Comparison of ENCODE assay signal across 20 mouse cellular contexts in genomic region chr19:18747379-18747778, GRCm38 (mm10). TPM values are rescaled to one million over a fixed set of nuclear protein-coding genes. Genes with fewer than 3 reads are reported as not detected.
DNase-seq lines count a peak whose midpoint lies in the region; ATAC-seq lines count a peak whose summit lies in the region.
"Had no signal": no experiment of that assay in that cellular context is flagged by ENCODE, and none has a peak within 500 bp of the region (broad histone marks: within the 10 kb centered on the region; RNA-seq: fewer than 3 reads in every experiment).

No protein-coding gene starts in this region.

- ATAC-seq in CD4-positive, CD25-positive, alpha-beta regulatory T cell, adult 4 months, result peak; percentile 40
- ATAC-seq: forebrain, embryonic 16.5 days; hindbrain, embryonic 16.5 days; intestine, embryonic 15.5 days had no signal

- intact Hi-C loops in left cerebral cortex, postnatal 36 days (cut with DNase I), result no loop called here

- DNase-seq in 3T3-L1 (ENCODE audit: low read depth, low spot score), result peak; percentile 69
- DNase-seq in induced T-regulatory cell, adult 2 months (ENCODE audit: low read depth), result peak; percentile 75
- DNase-seq in B cell, adult 2 months, result no peak
- no peak for DNase-seq in spleen, adult 12 weeks (ENCODE audit: low spot score)
- DNase-seq in left cerebral cortex, postnatal 36 days (ENCODE audit: low spot score in 2 of 2), result no peak
- DNase-seq in spleen, adult 18-20 months, result no peak
- DNase-seq: adrenal gland, postnatal 14 days; cerebellum, adult 2 months; cerebellum, postnatal 10 days; gastrocnemius, postnatal 10 days; heart, adult 18-20 months; heart, postnatal 10 days; heart, postnatal 4 days had no signal

RNA-seq across cellular contexts. Expression of gene Trpm6, which starts 2.4 kb away (rescaled TPM):
- polyA plus RNA-seq in CD4-positive, CD25-positive, alpha-beta regulatory T cell, adult 4 months (2017; shearing (Covaris generic)), result under 1 TPM; 0.13 to 0.38 TPM
- total RNA-seq in left cerebral cortex, postnatal 36 days (2021), result under 1 TPM; 0.39 to 0.59 TPM
- total RNA-seq: adrenal gland, adult 18-20 months; common myeloid progenitor, adult 5-6 weeks; MEL had no signal

RNA-seq across cellular contexts. Expression of gene D030056L22Rik, which starts 34.4 kb away (rescaled TPM):
- 1 to 10 TPM; 1.5 to 3.5 TPM for polyA plus RNA-seq in CD4-positive, CD25-positive, alpha-beta regulatory T cell, adult 4 months (2017; shearing (Covaris generic))
- total RNA-seq in left cerebral cortex, postnatal 36 days (2021), result 10 to 100 TPM; 22.3 to 26.0 TPM

Comparison
In these comparisons a context has a peak if more than half of its experiments do, and no peak if none do; other contexts are left out.
1. DNase-seq: peak in 3T3-L1 (single experiment) and induced T-regulatory cell, adult 2 months (single experiment); none in B cell, adult 2 months (0 of 2), spleen, adult 12 weeks (single experiment), left cerebral cortex, postnatal 36 days (0 of 2) and spleen, adult 18-20 months (0 of 2).